Mouse (Mus musculus) limb, embryonic 13.5 days (tissue): ENCODE measurements around the gene Atp7a. TPM values are rescaled to one million over a fixed set of nuclear protein-coding genes. Genes with fewer than 3 reads are reported as not detected.
"Not testable (repeated sequence)": the region's sequence is repeated elsewhere in the genome, so short reads cannot be mapped to it uniquely, and the experiment has no call there.

Source experiments
- ATAC-seq: fragments of 200-750 bp; cut with Nextera tagmentation; 2 replicates; pipeline ENCODE4 v1.8.0; 2017; ENCODE audit warnings: low read depth, moderate number of reproducible peaks, moderate TSS enrichment; ENCODE audit not compliant: low FRiP score
- H3K27ac ChIP-seq: fragments of 300-500 bp; sonication (generic); 2 replicates; pipeline ENCODE4 v1.5.1; 2015; ENCODE audit warnings: inconsistent platforms, mild to moderate bottlenecking, moderate library complexity
- H3K27me3 ChIP-seq: fragments of 300-500 bp; sonication (generic); 2 replicates; pipeline ENCODE4 v1.6.1; 2015; ENCODE audit warnings: mild to moderate bottlenecking, inconsistent platforms
- H3K36me3 ChIP-seq: fragments of 300-500 bp; sonication (generic); 2 replicates; pipeline ENCODE4 v1.6.1; 2015; ENCODE audit warnings: inconsistent platforms, mild to moderate bottlenecking, moderate library complexity
- H3K4me1 ChIP-seq: fragments of 300-500 bp; sonication (generic); 2 replicates; pipeline ENCODE4 v1.6.1; 2015; ENCODE audit warnings: inconsistent platforms
- H3K4me2 ChIP-seq: fragments of 300-500 bp; sonication (generic); replicated peaks from 2 replicates; pipeline ENCODE4 v1.6.1; 2015; ENCODE audit warnings: inconsistent platforms, mild to moderate bottlenecking, moderate library complexity
- H3K4me3 ChIP-seq: fragments of 300-500 bp; sonication (generic); 2 replicates; pipeline ENCODE4 v1.5.1; 2015; ENCODE audit warnings: moderate library complexity, mild to moderate bottlenecking, inconsistent platforms
- H3K9ac ChIP-seq: fragments of 300-500 bp; sonication (generic); 2 replicates; pipeline ENCODE4 v1.6.1; 2015; ENCODE audit warnings: mild to moderate bottlenecking, inconsistent platforms
- H3K9me3 ChIP-seq: fragments of 300-500 bp; sonication (generic); 2 replicates; pipeline ENCODE4 v1.6.1; 2016; ENCODE audit warnings: inconsistent platforms
- WGBS: fragments of 180-500 bp; shearing (Covaris S2); methylation state at CpG from one replicate; pipeline ENCODE4 v1.1.7; 2015; 5-methylcytosine and 5-hydroxymethylcytosine counted together
- polyA plus RNA-seq: library from polyadenylated mRNA; unstranded; fragments of >200 nt; fragmentation: Nextera tagmentation; extraction: Ambion mirVana; gene quantifications from 2 replicates; pipeline ENCODE4 v1.2.1, GENCODE M21; 2015

The Atp7a gene
- polyA plus RNA-seq, 1 experiment from 2014 or later = 36.7 TPM

DNA sequence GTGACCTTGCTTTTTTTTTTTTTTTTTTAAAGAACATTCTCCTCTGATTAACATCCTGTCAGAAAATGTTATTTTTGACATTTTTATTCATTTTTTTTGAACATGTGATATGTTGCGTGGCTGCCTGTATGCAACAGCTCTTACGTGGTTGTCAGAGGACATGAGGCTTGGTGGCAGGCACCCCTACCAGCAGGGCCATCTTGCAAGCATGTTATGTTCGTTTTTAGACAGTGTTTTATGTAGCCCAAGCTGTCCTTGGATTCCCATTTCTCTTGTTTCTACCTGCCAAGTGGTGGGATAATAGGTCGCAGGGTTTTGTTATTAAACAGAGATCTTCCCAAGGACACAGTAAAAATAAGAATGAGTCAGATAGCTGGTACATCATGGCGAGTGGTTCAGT is 3.1 kb downstream of the Atp7a start:
- Histone ChIP-seq H3K4me1 (0 out of 2 replicates have a peak, but pooled peaks cover 3% of the 10 kb centered on the region), H3K9ac (no peak overlapping the region), H3K27ac (no peak overlapping the region), H3K4me2 (peak overlapping the region; percentile 4; the same call in 1 of the 2 replicates), H3K27me3 (peaks cover 5% of the 10 kb centered on the region; the same call in 1 of the 2 replicates), H3K36me3 (no peaks in the 10 kb centered on the region), H3K4me3 (no peak overlapping the region), H3K9me3 (no peaks in the 10 kb centered on the region)
- no peak for ATAC-seq
- 72% methylated on average over 5 of the region's 5 CpGs for WGBS

DNA sequence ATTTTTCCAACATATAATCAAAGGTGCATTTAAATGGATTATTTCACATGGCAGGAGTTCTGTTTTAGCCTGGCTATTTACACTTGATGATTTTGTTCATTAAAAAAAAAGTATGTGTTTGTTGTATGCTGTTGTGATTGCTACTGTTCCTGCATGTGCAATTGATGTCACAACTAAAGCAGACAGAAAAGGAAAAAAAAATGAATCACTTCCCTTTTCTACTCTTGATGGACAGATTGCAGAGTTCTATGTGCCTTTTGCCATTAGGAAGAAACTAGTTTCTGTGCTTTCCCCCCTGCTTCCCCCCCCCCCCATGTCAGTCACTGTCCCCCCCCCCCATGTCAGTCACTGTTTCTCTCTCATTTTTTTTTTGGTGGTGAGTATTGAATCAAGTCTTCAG is 4.0 kb downstream of the Atp7a start:
- no peak overlapping the region for H3K9ac ChIP-seq
- no peak overlapping the region for H3K4me3 ChIP-seq
- H3K4me1 ChIP-seq = no peaks in the 10 kb centered on the region
- H3K9me3 ChIP-seq = no peaks in the 10 kb centered on the region
- H3K27me3 ChIP-seq = peaks cover 5% of the 10 kb centered on the region; the same call in 1 of the 2 replicates
- no peak overlapping the region for H3K27ac ChIP-seq
- H3K36me3 ChIP-seq = no peaks in the 10 kb centered on the region
- no peak overlapping the region for H3K4me2 ChIP-seq
- ATAC-seq = no peak

DNA sequence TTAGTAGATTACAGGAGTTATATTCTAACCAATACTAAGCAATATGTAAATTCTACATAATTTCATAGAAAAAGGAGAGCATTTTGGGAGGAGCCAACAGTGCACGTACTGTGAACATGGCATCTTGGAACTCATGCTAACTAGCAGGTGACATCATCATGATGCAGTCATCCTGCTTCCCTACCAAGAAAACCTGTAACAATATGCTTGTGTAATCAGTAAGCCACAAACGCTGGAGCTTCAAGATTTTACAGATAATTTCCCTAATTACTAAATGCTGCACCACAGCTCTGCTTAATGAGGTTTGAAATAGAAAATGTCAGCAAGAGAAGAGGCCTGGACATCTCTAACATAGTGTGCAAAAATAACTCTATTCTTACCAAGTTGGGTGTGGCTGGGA is 8.7 kb downstream of the Atp7a start:
- Histone ChIP-seq H3K27ac (no peak overlapping the region), H3K4me1 (no peaks in the 10 kb centered on the region), H3K4me3 (no peak overlapping the region), H3K27me3 (peaks cover 2% of the 10 kb centered on the region; the same call in 1 of the 2 replicates), H3K9ac (no peak overlapping the region), H3K4me2 (no peak overlapping the region), H3K9me3 (no peaks in the 10 kb centered on the region), H3K36me3 (no peaks in the 10 kb centered on the region)
- no peak for ATAC-seq
- WGBS = 53% methylated on average over 2 of the region's 2 CpGs

DNA sequence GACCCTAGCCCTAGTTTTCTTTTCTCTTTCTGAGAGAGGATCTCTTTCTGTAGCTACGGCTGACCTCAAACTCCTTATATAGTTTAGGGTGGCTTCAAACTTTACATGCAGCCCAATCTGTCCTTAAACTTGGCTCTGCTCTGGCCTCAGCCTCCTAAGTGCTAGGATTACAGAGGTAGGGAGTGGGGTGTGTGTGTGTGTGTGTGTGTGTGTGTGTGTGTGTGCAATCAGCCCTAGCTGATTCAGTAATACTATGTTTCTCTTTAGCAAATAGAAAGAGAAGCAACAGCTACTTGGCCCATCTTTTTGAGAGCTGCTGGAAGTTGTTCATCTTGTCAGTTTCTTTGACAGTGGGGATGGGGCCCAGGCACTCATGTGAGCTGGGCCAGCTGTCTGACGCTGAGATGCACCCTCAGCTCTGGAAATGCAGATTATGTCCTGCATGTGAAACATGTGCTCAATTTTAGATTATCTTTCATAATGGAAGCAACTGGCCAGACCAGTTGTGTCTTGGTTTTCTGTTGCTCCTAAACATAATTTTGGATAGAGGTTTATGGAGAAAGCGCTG is 10.2 kb downstream of the Atp7a start:
- Histone ChIP-seq H3K27me3 (peaks cover 2% of the 10 kb centered on the region; the same call in 1 of the 2 replicates), H3K27ac (no peak overlapping the region), H3K9me3 (no peaks in the 10 kb centered on the region), H3K4me3 (no peak overlapping the region), H3K9ac (no peak overlapping the region), H3K4me2 (no peak overlapping the region), H3K4me1 (no peaks in the 10 kb centered on the region), H3K36me3 (no peaks in the 10 kb centered on the region)
- no peak for ATAC-seq
- 83% methylated on average over 3 of the region's 3 CpGs for WGBS

DNA sequence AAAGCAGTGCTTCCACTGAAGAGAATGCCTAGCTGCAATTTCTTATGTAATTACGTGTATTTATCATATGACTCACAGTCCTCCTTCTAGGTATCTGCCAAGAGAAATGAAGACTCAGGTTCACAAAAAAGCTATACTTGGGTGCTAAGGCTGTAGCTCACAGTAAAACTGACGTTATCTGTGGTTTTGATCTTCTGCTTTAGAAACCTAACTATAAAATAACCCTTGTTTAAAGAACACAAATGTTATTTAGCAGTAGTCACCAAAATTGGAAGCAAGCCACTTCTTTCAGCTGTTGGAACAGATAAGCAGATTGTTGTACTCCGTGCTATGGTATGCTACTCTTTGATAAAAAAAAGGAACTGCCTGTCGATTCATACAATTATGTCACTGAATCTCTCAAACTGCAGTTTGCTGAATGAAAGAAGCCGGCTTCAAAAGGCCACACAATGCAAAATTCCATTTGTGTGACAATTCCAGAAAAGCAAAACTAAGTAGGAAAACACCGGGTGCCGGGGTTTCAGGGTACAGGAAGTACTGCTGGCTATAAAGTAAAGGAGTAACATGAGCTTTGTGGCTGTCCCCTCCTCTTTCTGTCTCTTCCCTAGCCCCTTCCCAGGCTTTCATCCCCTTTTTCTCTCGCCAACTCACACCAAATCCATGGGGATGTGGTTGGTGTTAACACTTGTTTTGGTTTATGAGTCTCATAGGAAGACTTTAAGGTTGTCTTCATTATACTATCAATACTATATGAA is 17.0 kb downstream of the Atp7a start:
- Histone ChIP-seq H3K27me3 (peaks cover 2% of the 10 kb centered on the region; the same call in 1 of the 2 replicates), H3K4me3 (no peak overlapping the region), H3K9ac (no peak overlapping the region), H3K4me1 (peaks cover 30% of the 10 kb centered on the region), H3K4me2 (no peak overlapping the region), H3K27ac (no peak overlapping the region), H3K36me3 (no peaks in the 10 kb centered on the region), H3K9me3 (no peaks in the 10 kb centered on the region)
- 37% methylated on average over 8 of the region's 8 CpGs for WGBS
- no peak for ATAC-seq

DNA sequence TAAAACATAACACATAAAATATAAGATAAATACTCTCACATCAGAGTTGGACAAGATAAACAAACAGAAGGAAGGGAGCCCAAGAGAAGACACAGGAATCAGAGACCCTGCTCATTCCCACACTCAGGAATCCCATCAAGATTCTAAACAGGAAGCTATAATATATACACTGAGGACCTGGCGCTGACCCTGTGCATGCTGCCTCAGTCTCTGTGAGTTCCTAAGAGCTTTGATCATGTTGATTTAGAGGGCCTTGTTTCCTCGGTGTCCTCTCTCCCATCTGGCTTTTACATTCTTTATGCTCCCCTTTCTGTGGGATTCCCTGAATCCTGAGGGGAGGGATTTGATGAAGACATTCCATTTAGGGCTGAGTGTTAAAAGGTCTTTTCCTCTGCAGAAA is 18.4 kb downstream of the Atp7a start:
- H3K27ac ChIP-seq = no peak overlapping the region
- peaks cover 30% of the 10 kb centered on the region for H3K4me1 ChIP-seq
- H3K9ac ChIP-seq = no peak overlapping the region
- no peaks in the 10 kb centered on the region for H3K9me3 ChIP-seq
- 34% methylated on average over 2 of the region's 2 CpGs for WGBS
- H3K36me3 ChIP-seq = no peaks in the 10 kb centered on the region
- H3K27me3 ChIP-seq = no peaks in the 10 kb centered on the region; the same call in 1 of the 2 replicates
- H3K4me3 ChIP-seq = no peak overlapping the region
- no peak overlapping the region for H3K4me2 ChIP-seq
- no peak for ATAC-seq

DNA sequence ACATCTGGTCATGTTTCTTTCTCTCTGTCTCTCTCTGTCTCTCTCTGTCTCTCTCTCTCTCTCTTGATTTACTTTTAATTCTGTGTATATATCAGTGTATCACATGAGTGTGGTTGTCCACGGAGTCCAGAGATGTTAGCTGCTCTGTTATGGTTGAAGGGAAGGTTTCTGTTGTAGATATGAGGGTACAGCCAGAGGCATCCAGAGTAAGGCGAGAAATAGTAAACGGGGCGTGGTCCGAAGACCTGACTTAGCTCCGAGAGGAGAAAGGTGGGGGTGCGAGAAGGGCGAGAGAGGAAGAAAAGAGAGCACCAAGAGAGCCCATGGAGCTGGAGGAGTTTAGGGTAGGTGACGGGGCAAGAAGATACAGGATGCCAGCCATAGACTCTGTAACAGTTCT is 18.9 kb downstream of the Atp7a start:
- Histone ChIP-seq H3K27ac (no peak overlapping the region), H3K4me3 (no peak overlapping the region), H3K4me2 (no peak overlapping the region), H3K27me3 (no peaks in the 10 kb centered on the region; the same call in 1 of the 2 replicates), H3K4me1 (peaks cover 30% of the 10 kb centered on the region), H3K9me3 (no peaks in the 10 kb centered on the region), H3K36me3 (no peaks in the 10 kb centered on the region), H3K9ac (no peak overlapping the region)
- WGBS = 51% methylated on average over 9 of the region's 9 CpGs
- no peak for ATAC-seq

DNA sequence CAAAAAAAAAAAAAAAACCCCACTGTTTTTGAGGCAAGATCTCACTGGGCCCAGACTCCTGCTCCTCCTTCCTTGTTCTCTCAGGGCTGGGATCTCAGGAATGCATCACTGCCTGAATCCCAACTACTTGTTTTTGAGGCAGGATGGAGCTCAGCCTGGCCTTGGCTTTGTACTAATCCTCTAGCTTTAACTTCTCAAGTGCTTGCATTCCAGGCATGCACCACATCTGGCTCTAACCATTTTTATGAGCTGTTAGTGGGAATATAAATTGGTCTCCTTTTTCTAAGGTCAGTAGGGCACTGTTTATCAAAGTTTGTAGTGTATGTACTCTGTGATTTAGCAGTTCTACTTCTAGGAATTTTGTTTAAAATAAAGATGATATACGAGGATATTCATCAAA is 21.1 kb downstream of the Atp7a start:
- peak; percentile 85; the same call in 1 of the 2 replicates for ATAC-seq
- Histone ChIP-seq H3K36me3 (no peaks in the 10 kb centered on the region), H3K9ac (no peak overlapping the region), H3K27me3 (no peaks in the 10 kb centered on the region; the same call in 1 of the 2 replicates), H3K4me3 (no peak overlapping the region), H3K9me3 (no peaks in the 10 kb centered on the region), H3K4me1 (peaks cover 30% of the 10 kb centered on the region), H3K27ac (no peak overlapping the region), H3K4me2 (no peak overlapping the region)
- 38% methylated on average over 1 of the region's 1 CpGs for WGBS

DNA sequence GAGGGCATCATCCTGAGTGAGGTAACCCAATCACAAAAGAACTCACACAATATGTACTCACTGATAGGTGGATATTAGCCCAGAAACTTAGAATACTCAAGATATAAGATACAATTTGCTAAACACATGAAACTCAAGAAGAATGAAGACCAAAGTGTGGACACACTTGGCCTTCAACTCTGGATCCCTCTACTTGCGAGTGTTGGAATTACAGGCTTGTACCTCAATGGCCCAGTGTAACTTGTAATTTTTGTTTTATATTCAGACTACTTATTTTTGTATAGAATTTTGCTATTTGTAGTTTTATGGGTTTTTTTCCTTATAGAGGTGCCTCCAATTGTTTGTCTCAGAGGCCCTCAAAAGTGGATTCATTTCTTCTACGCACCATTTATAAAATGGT is 50.8 kb downstream of the Atp7a start:
- not testable (repeated sequence) for H3K27ac ChIP-seq, H3K27me3 ChIP-seq, H3K4me1 ChIP-seq, H3K4me3 ChIP-seq, H3K9me3 ChIP-seq, H3K4me2 ChIP-seq, H3K9ac ChIP-seq, ATAC-seq, H3K36me3 ChIP-seq
- WGBS = 92% methylated on average over 2 of the region's 2 CpGs

DNA sequence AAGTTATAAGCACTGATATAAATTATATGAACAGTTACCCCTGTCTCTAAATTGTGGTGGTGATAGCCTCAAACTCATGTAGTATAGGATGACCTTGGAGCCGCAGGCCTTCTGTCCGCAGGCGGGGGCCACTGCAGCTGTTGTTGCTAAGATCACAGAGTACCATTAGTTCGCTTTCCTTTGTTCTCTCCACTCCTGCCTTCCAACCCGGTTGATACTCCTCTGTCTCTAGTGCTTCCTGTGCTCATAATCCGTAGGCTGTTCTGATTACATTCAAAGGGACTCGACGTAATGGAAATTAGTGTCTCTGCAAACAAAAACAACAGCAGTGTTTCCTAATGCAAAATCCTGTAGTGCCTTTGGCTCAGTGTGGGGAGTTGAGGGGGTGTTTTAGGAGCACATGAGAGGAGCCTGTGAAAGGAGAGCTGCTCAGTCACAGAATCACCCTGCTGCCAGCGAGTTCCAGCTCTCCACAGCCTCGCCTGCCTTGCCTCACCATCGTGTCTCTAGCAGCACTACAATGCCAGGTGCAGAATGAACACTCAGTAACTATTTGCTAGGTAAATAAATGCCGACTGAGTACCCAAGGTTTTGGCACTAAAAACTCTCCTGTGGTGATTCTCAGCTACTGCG is 53.9 kb downstream of the Atp7a start:
- H3K9ac ChIP-seq = no peak overlapping the region
- no peak overlapping the region for H3K4me3 ChIP-seq
- ATAC-seq = peak; percentile 59
- no peaks in the 10 kb centered on the region for H3K4me1 ChIP-seq
- H3K9me3 ChIP-seq = no peaks in the 10 kb centered on the region
- 43% methylated on average over 13 of the region's 13 CpGs for WGBS
- H3K27me3 ChIP-seq = no peaks in the 10 kb centered on the region
- no peak overlapping the region for H3K4me2 ChIP-seq
- H3K27ac ChIP-seq = no peak overlapping the region; the same call in 1 of the 2 replicates
- H3K36me3 ChIP-seq = peaks cover 4% of the 10 kb centered on the region; the same call in 1 of the 2 replicates

DNA sequence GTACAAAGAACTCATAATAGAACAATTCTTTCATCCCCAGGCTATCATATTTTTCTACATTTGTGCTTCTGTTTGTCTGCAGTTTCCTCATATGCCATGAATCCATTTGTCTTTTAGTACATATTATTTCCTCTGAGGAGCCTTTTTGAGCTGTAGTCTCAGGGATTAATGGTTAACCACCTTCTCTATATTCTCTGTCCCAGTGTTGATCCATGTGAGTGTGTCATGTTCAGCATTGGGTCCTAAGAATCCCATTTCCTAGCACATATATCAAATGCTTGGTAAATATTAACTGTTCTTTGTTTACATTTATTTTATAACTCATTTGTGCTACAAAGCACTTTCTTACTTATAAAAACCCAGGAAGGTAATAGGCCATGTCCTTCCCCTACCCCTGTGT is 55.4 kb downstream of the Atp7a start:
- ATAC-seq = no peak
- no peaks in the 10 kb centered on the region for H3K9me3 ChIP-seq
- no peaks in the 10 kb centered on the region for H3K4me1 ChIP-seq
- H3K27me3 ChIP-seq = no peaks in the 10 kb centered on the region
- no peak overlapping the region for H3K9ac ChIP-seq
- H3K36me3 ChIP-seq = peaks cover 9% of the 10 kb centered on the region
- no peak overlapping the region for H3K4me3 ChIP-seq
- H3K27ac ChIP-seq = no peak overlapping the region
- H3K4me2 ChIP-seq = no peak overlapping the region

DNA sequence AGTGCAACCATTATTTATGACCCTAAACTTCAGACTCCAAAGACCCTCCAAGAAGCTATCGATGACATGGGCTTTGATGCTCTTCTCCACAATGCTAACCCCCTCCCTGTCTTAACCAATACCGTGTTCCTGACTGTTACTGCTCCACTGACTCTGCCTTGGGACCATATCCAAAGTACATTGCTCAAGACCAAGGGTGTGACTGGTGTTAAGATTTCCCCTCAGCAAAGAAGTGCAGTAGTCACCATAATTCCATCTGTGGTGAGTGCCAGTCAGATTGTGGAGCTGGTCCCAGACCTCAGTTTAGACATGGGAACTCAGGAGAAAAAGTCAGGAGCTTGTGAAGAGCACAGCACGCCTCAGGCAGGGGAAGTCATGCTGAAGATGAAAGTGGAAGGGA is 58.1 kb downstream of the Atp7a start:
- H3K36me3 ChIP-seq = peaks cover 4% of the 10 kb centered on the region
- no peaks in the 10 kb centered on the region for H3K4me1 ChIP-seq
- no peak for ATAC-seq
- no peak overlapping the region for H3K4me2 ChIP-seq
- H3K4me3 ChIP-seq = no peak overlapping the region
- H3K9me3 ChIP-seq = no peaks in the 10 kb centered on the region
- no peak overlapping the region for H3K27ac ChIP-seq
- no peaks in the 10 kb centered on the region for H3K27me3 ChIP-seq
- H3K9ac ChIP-seq = no peak overlapping the region
- 88% methylated on average over 3 of the region's 3 CpGs for WGBS
